Mouse (Mus musculus) forebrain, embryonic 13.5 days (tissue): ENCODE results near the gene Erp29. TPM values are rescaled to one million over a fixed set of nuclear protein-coding genes. Genes with fewer than 3 reads are reported as not detected.
"Not testable (repeated sequence)": the region's sequence is repeated elsewhere in the genome, so short reads cannot be mapped to it uniquely, and the experiment has no call there.

Experiments
- ATAC-seq: fragments of 200-750 bp; cut with Nextera tagmentation; 2 replicates; pipeline ENCODE4 v1.8.0; 2017
- H3K27ac ChIP-seq: fragments of 300-500 bp; sonication (generic); 2 replicates; pipeline ENCODE4 v1.5.1; 2015; ENCODE audit warnings: inconsistent platforms, mild to moderate bottlenecking, moderate library complexity
- H3K27me3 ChIP-seq: fragments of 300-500 bp; sonication (generic); 2 replicates; pipeline ENCODE4 v1.6.1; 2015; ENCODE audit warnings: mild to moderate bottlenecking, inconsistent platforms
- H3K36me3 ChIP-seq: fragments of 300-500 bp; sonication (generic); 2 replicates; pipeline ENCODE4 v1.6.1; 2015; ENCODE audit warnings: mild to moderate bottlenecking, inconsistent platforms; ENCODE audit not compliant: poor library complexity, severe bottlenecking
- H3K4me1 ChIP-seq: fragments of 300-500 bp; sonication (generic); 2 replicates; pipeline ENCODE4 v1.6.1; 2015; ENCODE audit warnings: inconsistent platforms
- H3K4me2 ChIP-seq: fragments of 300-500 bp; sonication (generic); 2 replicates; pipeline ENCODE4 v1.6.1; 2015; ENCODE audit warnings: inconsistent platforms, mild to moderate bottlenecking, moderate library complexity
- H3K4me3 ChIP-seq: fragments of 300-500 bp; sonication (generic); 2 replicates; pipeline ENCODE4 v1.5.1; 2015; ENCODE audit warnings: mild to moderate bottlenecking, inconsistent platforms
- H3K9ac ChIP-seq: fragments of 300-500 bp; sonication (generic); 2 replicates; pipeline ENCODE4 v1.6.1; 2015; ENCODE audit warnings: mild to moderate bottlenecking, inconsistent platforms
- H3K9me3 ChIP-seq: fragments of 300-500 bp; sonication (generic); replicated peaks from 2 replicates; pipeline ENCODE4 v1.6.1; 2016; ENCODE audit warnings: inconsistent platforms
- WGBS: fragments of 180-500 bp; shearing (Covaris S2); methylation state at CpG from one replicate; pipeline ENCODE4 v1.1.7; 2015; 5-methylcytosine and 5-hydroxymethylcytosine counted together
- polyA plus RNA-seq: library from polyadenylated mRNA; unstranded; fragments of >200 nt; fragmentation: Nextera tagmentation; extraction: Ambion mirVana; gene quantifications from 2 replicates; pipeline ENCODE4 v1.2.1, GENCODE M21; 2015

The Erp29 gene
- polyA plus RNA-seq: 130 and 137 TPM in 2 replicates

DNA sequence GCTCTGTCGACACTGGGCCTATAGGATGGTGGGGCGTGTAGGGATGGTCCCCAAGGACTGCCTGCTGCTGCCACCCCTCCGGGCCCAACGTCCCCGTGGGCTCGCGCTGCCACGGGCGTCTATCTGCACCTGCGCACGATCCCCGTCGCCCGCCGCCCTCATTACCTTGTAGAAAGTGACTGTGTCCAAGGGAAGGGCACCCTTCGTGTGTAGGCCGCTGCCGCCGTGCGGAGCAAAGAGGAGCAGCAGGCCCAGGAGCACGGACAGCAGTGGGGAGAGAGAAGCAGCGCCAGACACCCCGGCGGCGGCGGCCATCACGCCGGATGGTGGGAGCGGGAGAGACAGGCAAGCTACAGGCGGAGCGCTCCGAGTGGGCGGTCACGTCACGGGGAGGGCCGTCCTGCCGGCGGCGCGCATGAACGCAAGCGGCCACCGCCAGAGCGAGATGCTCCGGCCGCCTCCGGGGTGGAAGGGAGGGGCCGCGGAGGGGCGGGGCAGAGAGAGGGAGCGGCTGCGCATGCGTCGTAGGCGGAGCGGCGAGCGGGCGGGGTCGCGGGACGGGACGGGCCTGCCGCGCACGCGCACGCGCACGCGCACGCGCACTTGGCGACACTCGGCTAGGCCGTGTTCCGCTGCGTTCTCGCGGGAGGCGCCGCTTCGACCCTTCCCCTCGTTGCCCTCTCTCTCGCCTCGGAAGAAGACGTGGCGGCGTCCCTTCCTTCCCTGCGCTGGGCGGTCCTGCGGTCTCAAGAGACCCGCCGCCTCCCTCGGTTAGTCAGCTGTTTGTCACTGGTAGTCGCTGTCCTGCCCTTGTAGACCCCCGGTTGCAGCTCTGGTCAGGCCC, at the start of gene Erp29:
Gene Erp29, minus strand, starts transcription at position 481 of the 844 bp plus-strand sequence.
- Histone ChIP-seq H3K9me3 (no peaks in the 10 kb centered on the region), H3K4me3 (peak within 1 kb of the TSS; percentile 87), H3K4me2 (peak within 1 kb of the TSS; percentile 91), H3K27me3 (no peaks in the 10 kb centered on the region), H3K4me1 (peaks cover 30% of the 10 kb centered on the region), H3K9ac (peak within 1 kb of the TSS; percentile 93), H3K36me3 (peaks cover 27% of the 10 kb centered on the region), H3K27ac (peak within 1 kb of the TSS; percentile 95)
- ATAC-seq: peak; percentile 93
- WGBS: under 1% methylated on average over 90 of the region's 97 CpGs

DNA sequence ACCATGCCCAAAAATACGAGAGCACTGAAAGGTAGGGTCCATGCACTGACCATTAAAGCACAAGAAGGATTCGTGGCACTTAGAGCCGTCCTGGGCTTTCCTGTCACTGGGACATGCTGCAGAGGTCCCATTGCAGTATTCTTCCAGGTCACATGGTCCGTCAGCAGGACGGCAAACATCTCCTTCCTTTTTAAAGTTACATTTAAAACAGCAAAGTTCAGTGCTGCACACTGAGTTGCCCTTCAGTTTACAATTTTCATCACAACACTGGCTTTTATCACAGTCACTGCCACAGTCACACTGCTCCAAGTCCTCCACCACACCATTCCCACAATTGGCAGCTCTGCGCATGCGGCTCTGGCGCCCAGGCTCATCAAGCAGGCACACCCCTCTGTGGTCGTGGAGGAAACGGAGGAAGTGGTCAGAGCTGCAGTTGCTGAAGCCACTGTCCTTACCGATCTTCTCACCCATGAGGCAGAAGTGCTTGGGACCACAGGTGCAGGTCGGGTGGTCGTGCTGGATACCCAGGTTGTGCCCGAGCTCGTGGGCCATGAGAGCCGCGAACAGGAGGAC, 49.2 kb upstream of the Erp29 start:
- H3K4me1 ChIP-seq, H3K36me3 ChIP-seq, H3K9me3 ChIP-seq, H3K27ac ChIP-seq, H3K4me2 ChIP-seq, ATAC-seq, H3K27me3 ChIP-seq, H3K9ac ChIP-seq, H3K4me3 ChIP-seq: not testable (repeated sequence)
- 85% methylated on average over 11 of the region's 17 CpGs for whole genome bisulfite sequencing

DNA sequence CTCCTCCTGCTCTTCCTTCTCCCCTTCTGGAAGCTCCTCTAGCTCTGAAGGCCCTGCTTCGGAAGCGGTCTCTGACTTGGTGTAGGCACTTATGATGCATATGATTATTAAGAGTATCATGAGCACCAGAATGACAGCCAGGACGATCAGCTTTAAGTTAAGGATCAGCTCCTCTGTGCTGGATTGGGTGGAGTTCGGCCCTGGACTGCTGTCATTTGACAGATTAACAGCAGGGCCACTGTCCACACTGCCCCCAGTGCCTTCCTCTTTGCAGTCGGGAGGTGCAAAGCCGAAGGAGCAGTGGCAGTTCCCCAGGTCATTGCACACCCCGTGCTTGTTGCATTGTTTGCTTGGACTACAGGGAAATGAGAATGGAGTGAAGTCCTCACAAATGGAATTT, 48.4 kb upstream of the Erp29 start:
- no peak overlapping the region for H3K4me2 ChIP-seq
- H3K9ac ChIP-seq: no peak overlapping the region
- H3K9me3 ChIP-seq: no peaks in the 10 kb centered on the region
- no peaks in the 10 kb centered on the region for H3K36me3 ChIP-seq
- H3K27me3 ChIP-seq: no peaks in the 10 kb centered on the region
- WGBS: 73% methylated on average over 7 of the region's 7 CpGs
- no peak overlapping the region for H3K27ac ChIP-seq
- no peak overlapping the region for H3K4me3 ChIP-seq
- ATAC-seq: no peak
- no peaks in the 10 kb centered on the region for H3K4me1 ChIP-seq

DNA sequence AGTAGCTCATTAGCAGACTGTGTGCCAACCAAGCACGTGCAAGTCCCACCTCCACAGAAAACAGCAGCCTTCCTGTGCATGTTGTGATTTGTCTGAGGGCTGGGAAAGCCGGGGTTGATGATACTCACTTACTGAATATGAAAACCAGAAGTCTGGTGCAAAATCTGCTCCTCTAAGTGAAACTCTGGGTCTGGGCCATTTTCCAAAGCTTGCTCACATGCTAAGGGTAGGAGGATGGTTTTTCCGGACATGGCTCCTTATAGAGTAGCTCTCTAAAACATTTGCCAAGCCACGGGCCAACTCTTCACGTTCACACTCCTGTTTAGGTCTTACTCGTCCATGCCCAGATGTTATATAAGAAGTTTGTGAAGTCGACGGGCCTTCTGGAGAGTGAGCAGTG, 41.0 kb upstream of the Erp29 start:
- no peak overlapping the region for H3K4me2 ChIP-seq
- H3K36me3 ChIP-seq: no peaks in the 10 kb centered on the region

DNA sequence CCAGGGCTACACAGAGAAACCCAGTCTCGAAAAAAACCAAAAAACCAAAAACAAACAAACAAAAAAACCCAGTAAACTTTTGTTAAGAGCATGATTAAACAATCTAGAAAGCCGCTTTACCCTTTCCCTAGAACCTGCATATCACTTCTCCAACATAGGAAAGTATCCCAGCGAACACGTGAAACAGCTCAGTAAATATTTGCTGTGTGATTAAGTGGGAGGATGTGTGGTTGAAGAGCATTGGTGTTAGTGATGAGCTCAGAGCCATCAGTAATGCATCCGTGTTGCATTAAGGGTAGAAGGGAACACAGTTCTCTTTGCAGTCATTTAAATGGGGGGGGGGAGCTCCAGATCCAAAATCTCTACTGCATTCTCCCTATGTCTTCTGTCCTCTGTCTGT, 32.5 kb upstream of the Erp29 start:
- 85% methylated on average over 5 of the region's 5 CpGs for WGBS
- H3K27ac ChIP-seq: no peak overlapping the region
- no peaks in the 10 kb centered on the region for H3K9me3 ChIP-seq
- no peak overlapping the region for H3K9ac ChIP-seq
- H3K4me3 ChIP-seq: no peak overlapping the region
- no peaks in the 10 kb centered on the region for H3K36me3 ChIP-seq
- H3K4me1 ChIP-seq: no peaks in the 10 kb centered on the region
- no peak overlapping the region for H3K4me2 ChIP-seq
- ATAC-seq: no peak
- H3K27me3 ChIP-seq: no peaks in the 10 kb centered on the region

More for the DNA sequence above, 41.0 kb upstream of the Erp29 start:
- no peak overlapping the region for H3K9ac ChIP-seq
- no peak overlapping the region for H3K4me3 ChIP-seq
- H3K27me3 ChIP-seq: no peaks in the 10 kb centered on the region
- 76% methylated on average over 8 of the region's 8 CpGs for WGBS
- H3K9me3 ChIP-seq: no peaks in the 10 kb centered on the region
- no peaks in the 10 kb centered on the region for H3K4me1 ChIP-seq
- no peak for ATAC-seq
- H3K27ac ChIP-seq: no peak overlapping the region

DNA sequence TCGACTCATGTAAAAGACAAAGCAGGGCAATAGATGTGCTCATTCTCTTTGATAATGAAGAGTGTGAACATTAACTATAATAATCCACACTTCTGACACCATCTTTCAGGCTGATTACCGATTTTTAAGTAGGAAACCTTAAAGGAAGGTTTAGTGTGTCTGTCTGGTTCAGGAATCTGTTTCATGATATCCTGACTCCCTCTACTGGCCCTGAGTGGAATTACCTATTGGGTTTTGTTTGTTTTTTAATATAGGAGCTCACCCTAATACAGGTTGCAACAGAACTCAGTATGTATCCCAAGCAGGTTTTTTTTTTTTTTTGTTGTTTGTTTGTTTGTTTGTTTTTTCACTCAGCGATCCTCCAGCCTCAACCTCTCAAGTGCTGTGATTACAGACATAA, 25.4 kb upstream of the Erp29 start:
- ATAC-seq: no peak
- no peak overlapping the region for H3K4me2 ChIP-seq
- no peak overlapping the region for H3K4me3 ChIP-seq
- H3K36me3 ChIP-seq: no peaks in the 10 kb centered on the region
- H3K9ac ChIP-seq: no peak overlapping the region
- no peaks in the 10 kb centered on the region for H3K27me3 ChIP-seq
- H3K27ac ChIP-seq: no peak overlapping the region
- WGBS: 36% methylated on average over 3 of the region's 3 CpGs
- H3K9me3 ChIP-seq: no peaks in the 10 kb centered on the region
- H3K4me1 ChIP-seq: no peaks in the 10 kb centered on the region

DNA sequence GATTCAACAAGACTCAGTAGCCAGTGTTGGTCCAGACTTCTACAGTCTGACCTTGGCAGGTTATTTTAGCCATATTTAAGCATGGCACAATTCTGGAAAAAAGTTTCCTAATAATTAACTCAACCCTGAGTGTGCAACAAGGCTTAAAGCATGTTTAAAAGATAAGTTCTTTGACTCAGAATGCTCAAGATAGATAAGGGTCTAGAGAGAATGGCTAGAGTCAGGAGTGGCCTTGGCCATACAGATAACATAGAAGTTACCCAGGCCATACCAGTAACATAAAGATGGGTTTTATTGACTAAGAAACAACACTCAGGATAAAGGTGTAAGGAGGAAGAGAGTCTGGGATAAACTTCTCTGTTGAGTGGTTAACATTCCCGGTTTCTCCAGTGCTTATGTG, 23.7 kb upstream of the Erp29 start:
- Histone ChIP-seq H3K9me3 (no peaks in the 10 kb centered on the region), H3K27me3 (no peaks in the 10 kb centered on the region), H3K4me1 (no peaks in the 10 kb centered on the region), H3K27ac (no peak overlapping the region), H3K36me3 (no peaks in the 10 kb centered on the region), H3K4me2 (no peak overlapping the region), H3K4me3 (no peak overlapping the region), H3K9ac (no peak overlapping the region)
- no peak for ATAC-seq
- 92% methylated on average over 1 of the region's 1 CpGs for WGBS

DNA sequence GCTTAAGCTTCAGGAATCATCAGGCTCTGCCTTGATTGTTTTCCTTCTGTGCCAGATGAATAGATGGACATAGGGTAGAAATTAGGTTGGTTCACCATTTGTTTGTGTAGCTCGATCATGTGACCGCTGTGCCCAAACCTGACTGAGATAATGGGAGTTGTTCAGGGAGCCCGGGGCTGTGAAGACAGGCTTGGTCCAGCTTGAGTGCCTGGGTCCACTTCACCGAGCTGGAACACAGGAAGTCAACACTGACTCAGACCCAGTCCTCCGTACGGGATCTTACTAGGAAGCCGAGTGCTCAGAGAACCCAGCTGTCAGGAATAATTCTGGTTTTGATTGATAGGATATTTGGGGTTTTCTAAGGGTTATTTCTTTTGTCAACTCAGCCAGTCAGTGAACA, 22.3 kb upstream of the Erp29 start:
- no peak overlapping the region for H3K4me3 ChIP-seq
- H3K36me3 ChIP-seq: no peaks in the 10 kb centered on the region
- no peaks in the 10 kb centered on the region for H3K27me3 ChIP-seq
- H3K9me3 ChIP-seq: no peaks in the 10 kb centered on the region
- H3K27ac ChIP-seq: no peak overlapping the region
- no peak overlapping the region for H3K4me2 ChIP-seq
- H3K4me1 ChIP-seq: no peaks in the 10 kb centered on the region
- H3K9ac ChIP-seq: no peak overlapping the region
- 60% methylated on average over 7 of the region's 7 CpGs for WGBS
- no peak for ATAC-seq

DNA sequence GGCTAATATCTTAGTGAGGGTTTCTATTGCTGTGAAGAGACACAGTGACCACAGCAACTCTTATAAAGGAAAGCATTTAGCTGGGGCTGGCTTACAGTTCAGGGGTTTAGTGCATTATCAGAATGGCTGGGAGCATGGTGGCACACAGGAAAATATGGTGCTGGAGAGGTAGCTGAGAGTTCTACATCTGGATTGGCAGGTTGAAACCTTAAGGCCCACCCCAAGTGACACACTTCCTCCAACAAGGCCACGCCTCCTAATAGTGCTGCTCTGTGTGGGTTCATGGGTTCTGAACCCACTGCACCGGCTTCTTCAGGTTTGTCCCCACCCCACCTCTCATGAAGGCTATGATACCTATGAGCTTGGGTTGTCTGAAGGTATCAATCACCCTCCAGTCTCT, 20.1 kb upstream of the Erp29 start:
- ATAC-seq: no peak
- no peaks in the 10 kb centered on the region for H3K4me1 ChIP-seq
- no peaks in the 10 kb centered on the region for H3K9me3 ChIP-seq
- 87% methylated on average over 2 of the region's 2 CpGs for WGBS
- H3K27ac ChIP-seq: no peak overlapping the region
- no peaks in the 10 kb centered on the region for H3K36me3 ChIP-seq
- H3K9ac ChIP-seq: no peak overlapping the region
- no peaks in the 10 kb centered on the region for H3K27me3 ChIP-seq
- no peak overlapping the region for H3K4me3 ChIP-seq
- H3K4me2 ChIP-seq: no peak overlapping the region

DNA sequence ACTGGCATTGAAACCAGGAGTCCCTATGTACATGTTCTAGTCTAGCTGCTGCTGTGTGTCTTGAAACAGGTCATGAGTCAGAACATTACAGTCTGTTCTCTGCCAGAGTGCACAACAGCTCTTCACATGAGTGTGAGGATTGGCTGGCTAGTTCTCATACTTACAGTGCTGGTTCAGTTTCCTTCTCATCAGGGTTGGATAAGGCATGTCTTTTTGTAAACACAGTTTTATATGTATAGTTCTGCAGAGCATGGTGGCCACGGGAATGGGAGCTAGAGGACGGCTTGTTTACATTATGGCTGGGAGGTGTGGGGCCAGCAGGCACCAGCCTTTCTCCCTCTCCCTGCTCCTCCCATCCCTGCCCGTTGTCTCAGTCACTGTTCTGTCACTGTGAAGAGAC, 17.3 kb upstream of the Erp29 start:
- no peak for ATAC-seq
- 58% methylated on average over 3 of the region's 3 CpGs for WGBS
- Histone ChIP-seq H3K27ac (no peak overlapping the region), H3K27me3 (no peaks in the 10 kb centered on the region), H3K9ac (no peak overlapping the region), H3K4me3 (no peak overlapping the region), H3K9me3 (no peaks in the 10 kb centered on the region), H3K4me1 (no peaks in the 10 kb centered on the region), H3K4me2 (no peak overlapping the region), H3K36me3 (no peaks in the 10 kb centered on the region)

DNA sequence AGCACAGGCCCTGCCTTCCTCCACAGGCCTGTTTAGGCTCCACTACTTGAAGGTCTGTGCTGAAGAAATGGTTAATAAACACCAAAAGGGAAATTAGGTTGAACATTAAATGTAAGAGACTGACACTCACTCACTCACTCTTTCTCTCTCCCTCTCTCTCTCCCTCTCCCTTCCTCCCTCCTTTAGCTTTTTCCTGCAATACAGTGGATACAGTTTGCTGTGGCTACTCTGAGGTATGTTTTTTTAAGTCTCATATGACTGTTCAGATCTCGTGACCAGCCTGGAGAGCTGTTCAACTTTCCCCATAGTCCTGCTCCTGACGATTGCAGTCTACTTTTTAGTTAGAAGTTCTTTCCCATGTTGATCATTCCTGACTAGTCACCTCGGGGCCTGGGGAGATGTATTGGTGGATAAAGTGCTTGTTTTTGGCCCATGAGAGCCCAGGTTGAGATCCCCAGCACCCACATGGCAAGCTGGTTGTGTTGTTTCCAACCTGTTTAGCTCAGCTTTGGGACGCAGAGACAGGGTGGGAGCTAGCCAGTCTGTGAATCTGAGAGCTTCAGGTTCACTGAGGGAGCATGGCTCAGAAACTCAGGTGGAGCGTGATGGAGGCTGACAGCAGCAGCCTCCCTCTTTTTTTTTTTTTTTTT, 11.4 kb upstream of the Erp29 start:
- H3K4me3 ChIP-seq: no peak overlapping the region
- H3K9ac ChIP-seq: no peak overlapping the region
- H3K9me3 ChIP-seq: no peaks in the 10 kb centered on the region
- H3K27ac ChIP-seq: no peak overlapping the region
- no peaks in the 10 kb centered on the region for H3K27me3 ChIP-seq
- H3K36me3 ChIP-seq: no peaks in the 10 kb centered on the region
- H3K4me2 ChIP-seq: no peak overlapping the region
- WGBS: 81% methylated on average over 5 of the region's 5 CpGs
- no peak for ATAC-seq
- H3K4me1 ChIP-seq: no peaks in the 10 kb centered on the region

DNA sequence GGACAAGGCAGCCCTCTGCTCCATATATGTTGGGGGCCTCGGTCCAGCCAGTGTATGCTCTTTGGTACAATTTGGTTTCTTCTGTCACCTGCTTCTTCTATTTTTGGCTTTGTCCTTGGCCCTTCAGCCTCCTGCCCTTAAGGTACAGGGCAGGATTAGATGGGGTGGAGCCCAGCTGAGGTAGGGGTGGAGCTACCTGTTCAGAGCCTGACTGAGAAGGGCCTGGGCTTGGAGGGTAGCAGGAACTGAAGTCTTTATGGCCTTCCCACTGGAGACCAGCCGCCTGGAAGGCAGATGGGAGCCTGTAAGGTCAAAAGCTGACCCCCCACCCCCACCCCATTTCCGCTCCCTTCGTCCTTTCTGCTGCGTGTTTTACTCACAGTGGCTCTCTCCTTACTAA, 10.7 kb upstream of the Erp29 start:
- Histone ChIP-seq H3K27ac (no peak overlapping the region), H3K9me3 (no peaks in the 10 kb centered on the region), H3K36me3 (no peaks in the 10 kb centered on the region), H3K4me3 (no peak overlapping the region), H3K9ac (no peak overlapping the region), H3K27me3 (no peaks in the 10 kb centered on the region), H3K4me1 (no peaks in the 10 kb centered on the region), H3K4me2 (no peak overlapping the region)
- 72% methylated on average over 5 of the region's 5 CpGs for WGBS
- no peak for ATAC-seq
